Mouse (Mus musculus) cerebellum, adult 2 months (tissue): Measurements from ENCODE around the gene Apip.

Experiments used
- CTCF ChIP-seq: fragments of 200-500 bp; IDR thresholded peaks from 2 replicates; pipeline ENCODE4 v1.5.1; 2011; ENCODE audit warnings: low read depth, mild to moderate bottlenecking, control low read depth, low read length, moderate library complexity, borderline replicate concordance; ENCODE audit not compliant: insufficient read depth
- POLR2A ChIP-seq: fragments of 200-500 bp; IDR thresholded peaks from 2 replicates; pipeline ENCODE4 v1.6.1; 2011; ENCODE audit warnings: low read length, control low read depth, borderline replicate concordance; ENCODE audit not compliant: insufficient read depth

- TF ChIP-seq POLR2A = no peak
- TF ChIP-seq CTCF = no peak
These were observed 32.6 kb upstream of the Apip start for GRCm38 (mm10) chr2:103040896-103041295.
